Mouse (Mus musculus) left cerebral cortex, adult 2 months (tissue): Measurements from ENCODE around the gene Poc1b. TPM values are rescaled to one million over a fixed set of nuclear protein-coding genes. Genes with fewer than 3 reads are reported as not detected.

Experiments used
- DNase-seq, 2 experiments: peaks; one replicate each; pipeline ENCODE4 v3.0.0; 2021 to 2022; ENCODE audit warnings: low spot score in 2 of 2, mixed read lengths in 1 of 2; ENCODE audit errors: extremely low spot score in 1 of 2
- H3K27ac ChIP-seq: fragments of 200-600 bp; 2 replicates; pipeline ENCODE4 v1.8.1; 2022
- H3K4me3 ChIP-seq: fragments of 200-600 bp; 2 replicates; pipeline ENCODE4 v1.8.1; 2022
- CTCF ChIP-seq: fragments of 200-600 bp; IDR thresholded peaks from 2 replicates; pipeline ENCODE4 v1.8.1; 2022; ENCODE audit warnings: antibody characterized with exemption, mild to moderate bottlenecking, moderate library complexity
- intact Hi-C: fragments of 180-260 bp; cut with DNase I; formaldehyde crosslinking; loops from one replicate; pipeline ENCODE4 v1.15.1; 2025
- total RNA-seq, 2 experiments: library from RNA; stranded (reverse); gene quantifications; 2 replicates each; pipeline ENCODE4 v1.2.3; 2021

The Poc1b gene
- total RNA-seq, 2 experiments from 2014 or later = 5.8 to 8.4 TPM

- intact Hi-C loops = loop anchor here (1.0 to 10.0 kb wide), 6 partner anchors 77 to 454 kb away; no protein-coding TSS in a partner anchor
- TF ChIP-seq CTCF = peak; percentile 65
- peak; percentile 25 to 28 for DNase-seq
- H3K4me3 ChIP-seq = no peak overlapping the region
- H3K27ac ChIP-seq = no peak overlapping the region
Measured at GRCm38 (mm10) chr10:99164871-99165477, 58.1 kb downstream of the Poc1b start.

GRCm38 (mm10) chr10:99165751-99166282 lies 59.0 kb downstream of the Poc1b start:
- no peak overlapping the region for H3K27ac ChIP-seq
- no peak for DNase-seq
- H3K4me3 ChIP-seq = no peak overlapping the region
- intact Hi-C loops = loop anchor here (1.0 to 10.0 kb wide), 7 partner anchors 76 to 453 kb away; no protein-coding TSS in a partner anchor
- TF ChIP-seq CTCF = no peak

- TF ChIP-seq CTCF = no peak; the same call in none of the 2 replicates
- Histone ChIP-seq H3K27ac (no peak overlapping the region), H3K4me3 (no peak overlapping the region)
- intact Hi-C loops = loop anchor here (1.0 to 10.0 kb wide), 5 partner anchors 76 to 449 kb away; no protein-coding TSS in a partner anchor
- DNase-seq = peak; percentile 17 to 26
Measured at GRCm38 (mm10) chr10:99166392-99166791, 59.6 kb downstream of the Poc1b start.

GRCm38 (mm10) chr10:99168404-99168803 lies 61.6 kb downstream of the Poc1b start:
- intact Hi-C loops = loop anchor here (5.0 to 10.0 kb wide), 4 partner anchors 74 to 309 kb away; no protein-coding TSS in a partner anchor
- no peak; the same call in 1 of the 2 replicates for TF ChIP-seq CTCF
- Histone ChIP-seq H3K27ac (no peak overlapping the region), H3K4me3 (no peak overlapping the region)
- DNase-seq = no peak

GRCm38 (mm10) chr10:99168840-99169764 lies 62.3 kb downstream of the Poc1b start:
- TF ChIP-seq CTCF = peak; percentile 38
- peak in 1 of 2 experiments; percentile 23 for DNase-seq
- Histone ChIP-seq H3K4me3 (no peak overlapping the region), H3K27ac (peak overlapping the region; percentile 41)
- intact Hi-C loops = loop anchor here (1.0 to 10.0 kb wide), 5 partner anchors 73 to 308 kb away; no protein-coding TSS in a partner anchor

GRCm38 (mm10) chr10:99169765-99170129 lies 62.9 kb downstream of the Poc1b start:
- DNase-seq = peak in 1 of 2 experiments; percentile 49
- intact Hi-C loops = loop anchor here (1.0 to 10.0 kb wide), 6 partner anchors 73 to 308 kb away; no protein-coding TSS in a partner anchor
- H3K27ac ChIP-seq = peak overlapping the region; percentile 57
- H3K4me3 ChIP-seq = no peak overlapping the region
- no peak for TF ChIP-seq CTCF

- Histone ChIP-seq H3K4me3 (0 out of 2 replicates have a peak overlapping the region, but pooled peaks have one; percentile 1), H3K27ac (peak overlapping the region; percentile 62)
- intact Hi-C loops = loop anchor here (2.0 kb wide), 1 partner anchor 289 kb away; no protein-coding TSS in a partner anchor
- no peak for TF ChIP-seq CTCF
- DNase-seq = peak in 1 of 2 experiments; percentile 20
Measured at GRCm38 (mm10) chr10:99171961-99172497, 65.2 kb downstream of the Poc1b start.

- intact Hi-C loops = no loop called here
- DNase-seq = no peak
- no peak overlapping the region for H3K4me3 ChIP-seq
- H3K27ac ChIP-seq = no peak overlapping the region
- no peak for TF ChIP-seq CTCF
Measured at GRCm38 (mm10) chr10:99172906-99173507, 66.2 kb downstream of the Poc1b start.

GRCm38 (mm10) chr10:99176911-99177310 lies 70.1 kb downstream of the Poc1b start:
- intact Hi-C loops = no loop called here
- H3K4me3 ChIP-seq = no peak overlapping the region
- DNase-seq = no peak
- H3K27ac ChIP-seq = no peak overlapping the region
- TF ChIP-seq CTCF = no peak

- no peak for DNase-seq
- H3K27ac ChIP-seq = no peak overlapping the region
- TF ChIP-seq CTCF = peak; percentile 35
- no peak overlapping the region for H3K4me3 ChIP-seq
- intact Hi-C loops = no loop called here
Measured at GRCm38 (mm10) chr10:99178118-99178517, 71.3 kb downstream of the Poc1b start.

GRCm38 (mm10) chr10:99179122-99179521 lies 72.3 kb downstream of the Poc1b start:
- no peak for TF ChIP-seq CTCF
- Histone ChIP-seq H3K4me3 (no peak overlapping the region), H3K27ac (no peak overlapping the region)
- intact Hi-C loops = no loop called here
- DNase-seq = no peak
